Mouse (Mus musculus): ENCODE results near the gene C77080. TPM values are rescaled to one million over a fixed set of nuclear protein-coding genes. Genes with fewer than 3 reads are reported as not detected.
A peak's percentile ranks its signal among the peaks of the same experiment; 100 is the strongest.

Gene C77080
- polyA plus RNA-seq, 1 experiment = 86.0 TPM

DNA sequence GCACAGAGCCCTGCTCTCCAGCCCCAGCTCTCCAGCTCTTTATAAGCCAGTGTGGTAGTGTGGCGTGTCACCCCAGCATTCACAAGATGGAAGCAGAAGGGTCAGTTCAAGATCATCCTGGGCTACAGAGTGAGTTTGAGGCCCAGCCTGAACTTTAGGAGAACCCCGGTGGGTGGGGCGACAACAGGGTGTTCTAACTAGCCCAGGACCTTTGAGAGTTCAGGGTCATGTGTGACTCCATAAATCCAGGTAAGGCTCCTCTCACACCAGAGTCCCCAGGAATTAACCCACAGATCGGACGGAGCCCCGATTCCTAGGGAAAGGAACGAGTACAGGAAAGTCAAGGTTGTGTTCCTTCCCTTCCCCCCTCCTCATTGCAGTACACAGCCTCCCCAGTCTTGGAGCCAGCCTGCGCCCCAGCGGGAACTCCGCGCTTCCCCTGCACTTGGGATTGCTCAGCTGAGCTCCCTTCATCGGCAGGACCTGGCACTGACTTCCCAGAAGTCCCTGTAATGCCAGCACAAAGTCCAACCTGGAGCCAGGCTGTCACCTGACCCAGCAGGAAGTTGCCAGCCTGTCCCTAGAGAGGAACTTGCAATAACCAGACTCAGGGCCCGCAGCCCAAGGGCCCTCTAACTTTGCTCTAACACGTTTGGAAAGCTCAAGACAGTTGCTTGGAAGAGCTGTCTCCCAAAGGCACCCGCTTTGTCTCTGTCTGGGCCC, 10.3 kb downstream of the C77080 start:
- no peak for TF ChIP-seq GATA1 (IDR thresholded peaks at IDR 0.05; ENCODE audit: low read length)

DNA sequence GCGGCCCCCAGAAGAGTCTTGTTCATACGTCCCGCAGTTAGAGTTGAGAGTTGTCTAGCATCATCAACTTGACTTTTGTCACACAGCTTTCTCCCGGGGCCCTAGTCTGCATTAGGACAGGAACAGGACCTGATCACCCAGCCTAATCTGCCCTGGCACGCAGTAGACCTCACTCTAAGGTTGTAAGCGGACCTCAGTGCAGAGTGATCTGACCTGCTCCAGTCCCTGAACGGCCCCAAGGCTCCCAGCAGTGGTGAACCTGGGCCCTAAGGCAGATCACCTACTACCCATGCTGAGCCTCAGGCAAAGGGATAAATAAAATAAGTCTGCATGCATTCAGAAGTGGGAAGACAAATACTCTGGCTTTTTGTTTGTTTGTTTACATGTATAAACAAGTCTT, 11.9 kb downstream of the C77080 start:
- TF ChIP-seq GATA1 (IDR thresholded peaks at IDR 0.05; ENCODE audit: low read length) = no peak

DNA sequence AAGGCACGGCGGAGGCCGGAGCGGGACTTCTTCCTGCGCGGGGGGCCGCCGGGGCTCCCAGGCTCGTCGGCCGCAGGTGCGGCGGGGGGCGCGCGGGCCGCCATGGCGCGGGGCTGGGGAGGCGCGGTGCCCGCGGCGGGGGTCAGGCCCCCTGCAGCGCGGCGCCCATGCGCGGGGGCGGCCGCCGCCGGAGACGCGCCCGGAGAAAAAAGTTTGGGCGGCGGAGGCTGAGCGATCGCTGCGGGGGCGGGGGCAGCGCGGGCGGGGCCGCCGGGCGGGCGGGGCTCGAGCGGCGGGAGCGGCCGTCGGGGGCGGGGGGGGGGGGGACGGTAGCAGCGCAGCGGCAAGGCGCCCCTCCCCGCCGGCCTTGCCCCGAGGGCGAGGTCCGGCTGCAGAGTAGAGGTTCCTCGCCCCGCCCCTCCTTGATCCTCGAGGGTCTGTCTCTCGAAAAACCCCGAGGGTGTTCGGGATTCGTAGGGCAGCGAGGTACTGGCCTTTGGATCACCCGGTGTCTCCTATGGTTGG, 12.9 kb downstream of the C77080 start:
- no peak for TF ChIP-seq GATA1 (IDR thresholded peaks at IDR 0.05; ENCODE audit: low read length)

DNA sequence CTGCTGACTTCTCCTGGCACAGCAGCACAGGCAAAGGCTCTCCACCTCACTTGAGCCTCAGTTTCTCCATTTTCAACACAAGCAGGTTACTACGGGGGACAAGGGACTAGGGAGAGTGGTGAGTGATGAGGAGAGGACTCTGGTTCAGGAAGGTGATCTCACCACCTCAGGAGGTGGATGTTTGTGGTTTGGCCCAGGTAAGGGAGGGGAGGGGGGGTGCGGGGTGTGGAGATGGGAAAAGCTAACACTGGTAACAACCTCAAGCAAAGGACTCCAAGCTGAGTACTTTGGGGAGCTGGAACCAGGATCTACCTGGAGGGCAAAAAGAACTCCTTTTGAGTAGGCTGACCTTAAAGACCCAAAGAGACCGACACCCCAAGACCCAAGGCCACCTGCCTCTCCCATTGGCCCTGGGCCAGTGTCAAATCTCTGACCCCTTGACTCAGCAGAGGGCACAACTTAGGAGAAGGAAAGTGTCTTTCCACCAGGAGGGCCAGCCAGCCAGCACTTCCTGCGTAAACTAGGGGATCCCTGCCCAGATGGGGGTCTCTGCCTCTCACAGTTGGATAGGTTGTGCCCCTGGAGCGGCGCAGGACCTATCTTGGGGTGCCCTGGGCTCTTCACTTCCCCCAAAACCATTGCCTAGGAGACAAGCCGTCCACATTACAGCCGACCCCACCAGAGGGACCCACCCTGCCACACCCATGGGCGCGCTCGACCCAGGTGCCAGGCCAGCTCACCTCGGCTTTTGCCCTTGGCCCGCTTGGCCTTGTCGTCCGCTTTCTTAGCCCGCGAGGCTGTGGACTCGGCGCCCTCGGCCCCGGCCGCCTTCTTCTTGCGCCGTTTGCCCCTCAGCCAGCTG, 13.6 kb downstream of the C77080 start:
- TF ChIP-seq GATA1 (IDR thresholded peaks at IDR 0.05; ENCODE audit: low read length) = no peak

- no peak for TF ChIP-seq GATA1 (IDR thresholded peaks at IDR 0.05; ENCODE audit: low read length)
Measured at GRCm38 (mm10) chr4:129246360-129247301, 14.6 kb downstream of the C77080 start.

GRCm38 (mm10) chr4:129244802-129245201, 16.4 kb downstream of the C77080 start:
- TF ChIP-seq GATA1 (IDR thresholded peaks at IDR 0.05; ENCODE audit: low read length) = no peak

- TF ChIP-seq GATA1 (IDR thresholded peaks at IDR 0.05; ENCODE audit: low read length) = no peak
Measured at GRCm38 (mm10) chr4:129242761-129243160, 18.4 kb downstream of the C77080 start.

DNA sequence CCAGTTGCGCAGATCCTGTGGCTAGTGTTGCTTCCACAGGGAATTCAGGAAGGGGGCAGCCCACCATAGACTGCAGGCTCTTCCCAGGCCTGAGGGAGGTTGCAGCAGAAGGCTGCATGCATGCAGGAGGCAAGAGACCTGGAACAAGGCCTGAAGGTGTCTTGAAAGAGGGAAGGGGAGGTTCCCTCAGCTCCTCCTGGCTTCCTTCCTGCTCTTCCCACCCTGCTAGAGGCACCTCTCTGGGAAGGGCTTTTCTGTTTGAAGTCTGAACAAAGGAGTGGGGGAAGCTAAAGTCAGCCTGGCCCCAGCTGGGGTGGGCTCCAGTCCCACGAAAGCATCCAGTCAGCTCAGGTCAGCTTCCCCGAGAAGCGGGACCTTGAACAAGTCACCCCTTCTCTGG, 18.9 kb downstream of the C77080 start:
- TF ChIP-seq GATA1 (IDR thresholded peaks at IDR 0.05; ENCODE audit: low read length) = no peak

GRCm38 (mm10) chr4:129241898-129242297, 19.3 kb downstream of the C77080 start:
- no peak for TF ChIP-seq GATA1 (IDR thresholded peaks at IDR 0.05; ENCODE audit: low read length)

DNA sequence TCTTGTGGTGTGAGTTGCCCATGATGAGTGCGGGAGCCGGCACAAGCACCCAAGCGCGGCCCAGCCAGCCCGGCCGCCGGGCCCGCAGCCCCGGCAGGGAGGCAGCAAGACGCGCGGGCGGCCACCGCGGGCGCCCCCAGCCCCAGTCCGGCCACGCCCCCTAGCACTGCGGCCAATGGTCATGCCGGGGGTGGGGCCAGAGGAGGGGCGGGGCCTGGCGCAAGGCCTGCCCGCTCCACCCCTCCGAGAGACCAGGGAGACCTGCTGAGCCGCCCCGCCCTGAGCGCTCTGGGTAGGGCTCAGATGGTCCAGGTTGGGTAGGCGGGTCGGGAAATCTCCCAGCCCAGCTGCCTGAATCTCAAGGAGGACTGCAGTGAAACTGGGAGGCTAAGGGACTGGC, 22.1 kb downstream of the C77080 start:
- TF ChIP-seq GATA1 (IDR thresholded peaks at IDR 0.05; ENCODE audit: low read length) = no peak

- no peak for TF ChIP-seq GATA1 (IDR thresholded peaks at IDR 0.05; ENCODE audit: low read length)
Measured at GRCm38 (mm10) chr4:129238579-129239016, 22.6 kb downstream of the C77080 start.

DNA sequence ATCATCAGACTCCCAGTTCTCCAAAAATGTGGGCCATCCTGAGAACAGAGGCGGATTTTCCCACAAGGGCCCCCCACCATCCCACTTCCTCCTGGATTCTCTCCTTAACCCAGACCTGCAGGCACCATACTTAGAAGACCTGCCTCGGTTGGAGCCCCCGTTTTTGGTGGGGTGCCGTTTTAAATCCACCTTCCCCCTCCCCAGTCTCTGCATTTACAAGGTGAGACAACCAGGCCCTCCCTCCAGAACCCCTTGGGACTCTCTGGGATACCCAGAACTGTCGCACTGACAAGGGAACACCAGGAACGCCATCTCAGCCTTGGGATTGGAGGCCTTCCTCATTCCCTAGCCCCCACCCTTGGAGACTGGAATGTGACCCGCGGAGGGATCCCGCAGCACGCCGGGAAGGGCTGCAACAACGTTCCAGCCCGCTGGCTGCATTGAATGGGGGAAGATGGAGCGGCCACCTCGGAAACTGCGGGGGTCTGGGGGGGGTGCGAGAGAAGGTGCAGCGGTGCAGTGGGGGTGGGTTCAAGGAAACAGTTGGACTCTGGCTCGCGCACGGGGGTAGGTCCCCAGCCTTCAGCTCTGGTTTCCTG, 23.3 kb downstream of the C77080 start:
- TF ChIP-seq GATA1 (IDR thresholded peaks at IDR 0.05; ENCODE audit: low read length) = no peak

GRCm38 (mm10) chr4:129236236-129236813, 24.9 kb downstream of the C77080 start:
- no peak for TF ChIP-seq GATA1 (IDR thresholded peaks at IDR 0.05; ENCODE audit: low read length)

DNA sequence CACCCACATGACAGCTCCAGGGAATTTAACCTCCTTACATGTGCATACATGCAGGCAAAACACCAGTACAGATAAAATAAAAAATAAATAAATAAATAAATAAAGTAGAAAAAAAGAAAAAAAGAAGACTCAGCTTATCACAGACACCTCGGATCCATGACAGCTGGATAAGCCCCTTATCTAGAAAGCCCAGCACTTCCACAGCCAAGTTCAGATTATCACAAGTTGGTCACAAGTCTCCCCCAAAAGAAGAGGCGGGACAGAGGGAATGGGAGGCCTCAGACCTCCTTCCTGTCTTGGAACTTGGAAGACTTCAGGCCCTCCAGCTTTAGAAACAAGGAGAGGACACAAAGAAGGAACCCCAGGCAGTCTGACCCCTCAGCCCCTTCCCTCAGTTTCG, 26.1 kb downstream of the C77080 start:
- peak; percentile 90 for TF ChIP-seq GATA1 (IDR thresholded peaks at IDR 0.05; ENCODE audit: low read length)

DNA sequence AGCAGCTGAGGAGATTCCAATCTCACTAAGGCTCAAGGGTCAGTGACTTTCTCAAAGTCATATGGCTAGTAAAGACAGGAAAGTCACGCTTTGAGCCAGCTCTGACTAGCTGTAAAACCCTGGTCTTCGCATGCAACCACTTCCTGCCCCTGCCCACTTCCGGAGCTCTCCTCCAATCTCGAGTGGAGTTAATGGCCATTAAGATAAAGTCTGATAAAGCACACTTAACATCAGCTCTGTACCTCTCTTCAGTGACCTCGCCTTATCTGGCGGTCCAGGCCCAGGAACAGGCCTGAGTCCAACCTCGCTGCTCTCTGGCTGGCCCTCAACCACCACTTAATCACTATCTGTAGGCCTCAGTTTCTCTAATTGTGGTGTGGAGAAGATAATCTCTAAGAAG, 26.7 kb downstream of the C77080 start:
- TF ChIP-seq GATA1 (IDR thresholded peaks at IDR 0.05; ENCODE audit: low read length) = peak; percentile 87
